Mouse (Mus musculus) urinary bladder, postnatal 14 days (tissue): Measurements from ENCODE around the gene Cldn22.
"Not testable (repeated sequence)": the region's sequence is repeated elsewhere in the genome, so short reads cannot be mapped to it uniquely, and the experiment has no call there.

Source experiments
- DNase-seq: peaks from one replicate; pipeline ENCODE4 v3.0.0; 2021; ENCODE audit warnings: low spot score

The Cldn22 gene

DNA sequence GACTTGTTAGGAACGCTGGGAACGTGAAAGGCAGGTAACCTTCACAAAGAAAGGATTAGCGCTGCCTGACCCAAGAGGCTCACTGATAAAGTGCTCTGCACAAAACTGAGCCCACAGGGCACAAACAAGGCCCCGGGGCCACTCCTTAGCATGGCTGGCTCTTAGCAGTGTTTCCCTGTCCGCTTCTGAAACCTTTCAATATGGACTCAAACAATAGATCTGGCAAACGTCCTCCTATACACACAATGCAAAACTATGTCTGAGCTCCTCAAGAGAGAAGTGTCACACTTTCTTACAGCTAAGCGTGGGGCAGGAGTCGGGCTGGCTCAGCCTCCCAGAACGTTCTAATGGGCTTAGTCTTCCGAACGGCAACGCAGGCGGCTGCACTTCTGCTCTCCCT is at the start of gene Cldn22:
Cldn22 (plus strand) TSS at position 301 of the 400 bp plus-strand sequence.
- DNase-seq, result no peak

DNA sequence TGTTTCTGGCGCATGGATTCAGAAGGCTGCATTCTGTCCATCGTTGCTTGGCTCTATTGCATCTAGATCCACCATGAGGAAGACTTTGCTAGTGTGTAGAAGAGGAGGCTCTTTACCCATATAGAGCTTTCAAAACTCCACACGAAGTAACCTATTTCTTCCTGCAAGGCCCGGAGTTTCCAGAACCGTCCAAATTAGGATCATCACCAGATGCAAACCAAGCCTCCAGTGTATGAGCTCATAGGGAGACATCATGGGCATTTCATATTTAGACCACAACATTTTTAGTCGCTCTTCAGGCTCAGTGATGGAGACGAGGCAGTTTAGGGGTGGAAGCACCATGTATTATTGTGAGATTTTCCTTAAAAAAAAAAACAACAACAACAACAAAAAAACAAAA is 46.9 kb upstream of the Cldn22 start:
- no peak for DNase-seq

DNA sequence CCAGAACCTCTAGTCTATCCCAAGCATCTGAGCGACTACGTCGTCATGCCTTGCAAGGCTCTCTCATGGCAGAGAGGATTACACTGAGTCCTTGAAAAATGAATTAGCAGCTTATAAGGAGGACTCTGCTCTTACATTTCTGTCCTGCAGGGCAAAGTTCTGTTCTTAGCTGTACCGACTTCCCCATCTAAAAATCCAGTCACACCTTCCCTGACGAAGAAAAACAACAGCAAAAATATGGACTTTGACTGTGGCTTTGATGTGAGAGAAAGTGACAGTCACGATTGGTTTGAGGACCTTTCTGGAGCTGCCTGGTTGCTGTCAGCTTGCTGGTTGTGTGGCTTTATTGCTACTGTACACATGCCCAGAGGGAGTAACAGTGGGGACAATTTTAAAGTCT is 44.7 kb upstream of the Cldn22 start:
- no peak for DNase-seq

DNA sequence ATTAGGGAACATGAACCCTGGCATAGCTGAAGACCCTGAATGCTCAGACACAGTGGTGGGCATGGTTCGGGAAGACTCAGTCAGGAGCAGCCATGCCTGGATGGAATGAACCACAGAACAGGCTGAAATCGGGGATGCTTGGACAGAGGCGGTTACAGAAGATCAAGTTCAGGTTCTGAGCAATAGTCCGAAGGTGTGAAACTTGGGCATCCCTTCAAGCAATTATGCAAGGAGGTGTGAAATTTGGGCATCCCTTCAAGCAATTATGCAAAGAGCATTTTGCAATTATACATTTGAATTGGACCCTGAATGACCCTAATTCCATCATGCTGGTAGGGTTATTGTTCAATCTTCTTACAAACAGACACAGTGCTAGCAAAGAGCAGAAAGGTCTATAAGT is 42.4 kb upstream of the Cldn22 start:
- DNase-seq, result no peak

DNA sequence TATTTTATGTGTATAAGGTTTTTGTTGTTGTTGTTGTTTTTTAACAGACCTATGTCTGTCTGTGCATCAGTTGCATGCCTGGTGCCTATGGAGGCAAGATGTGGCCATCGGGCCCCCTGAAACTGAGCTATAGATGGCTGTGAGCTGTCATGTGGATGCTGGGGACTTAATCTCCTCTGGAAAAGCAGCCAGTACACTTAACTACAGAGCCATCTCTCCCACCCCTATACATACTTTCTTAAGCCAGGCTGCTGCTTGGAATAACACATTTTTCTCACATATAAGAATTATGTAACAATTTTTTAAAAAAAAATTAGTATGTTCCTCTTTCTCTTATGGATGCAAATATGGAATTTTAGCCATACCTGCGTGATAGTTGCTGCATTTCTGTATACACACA is 40.7 kb upstream of the Cldn22 start:
- no peak for DNase-seq

DNA sequence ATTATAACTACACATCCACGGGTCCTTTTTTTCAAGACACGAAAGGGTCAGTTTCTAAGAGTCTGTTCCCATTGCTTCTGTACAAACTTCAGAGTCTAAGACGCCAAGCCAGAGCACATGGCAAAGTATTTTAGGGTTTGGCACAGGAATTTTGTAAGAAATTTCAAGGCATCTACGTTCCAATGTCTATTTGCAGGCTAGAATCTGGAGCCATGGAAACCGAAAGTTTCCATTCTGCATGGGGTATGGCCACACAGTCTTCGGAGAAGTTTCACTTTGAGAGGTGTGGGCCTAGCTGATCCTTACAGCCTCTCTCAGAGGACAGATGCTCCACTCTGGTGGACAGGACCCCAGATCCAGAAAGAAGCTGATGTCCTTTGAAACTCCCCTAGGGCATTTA is 40.3 kb upstream of the Cldn22 start:
- DNase-seq, result no peak

DNA sequence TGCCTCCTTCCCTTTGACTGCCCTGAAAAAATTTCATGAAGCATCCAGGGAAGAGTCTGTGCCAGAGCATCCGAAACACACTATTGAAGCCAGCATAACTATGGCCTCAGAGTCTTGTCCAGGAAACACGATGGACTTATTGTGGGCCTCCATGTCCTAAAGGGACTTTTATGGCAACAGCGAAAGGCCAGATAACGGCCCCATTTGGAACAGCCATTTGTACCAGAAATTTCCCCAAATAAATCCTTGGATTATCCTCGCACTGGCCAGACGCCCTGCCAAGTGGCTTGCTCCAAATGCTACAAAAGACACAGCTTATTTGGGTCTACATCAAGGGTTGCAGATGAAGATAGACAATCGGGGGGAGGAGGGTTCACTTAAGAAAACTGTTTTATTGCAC is 39.8 kb upstream of the Cldn22 start:
- DNase-seq, result peak; percentile 42

DNA sequence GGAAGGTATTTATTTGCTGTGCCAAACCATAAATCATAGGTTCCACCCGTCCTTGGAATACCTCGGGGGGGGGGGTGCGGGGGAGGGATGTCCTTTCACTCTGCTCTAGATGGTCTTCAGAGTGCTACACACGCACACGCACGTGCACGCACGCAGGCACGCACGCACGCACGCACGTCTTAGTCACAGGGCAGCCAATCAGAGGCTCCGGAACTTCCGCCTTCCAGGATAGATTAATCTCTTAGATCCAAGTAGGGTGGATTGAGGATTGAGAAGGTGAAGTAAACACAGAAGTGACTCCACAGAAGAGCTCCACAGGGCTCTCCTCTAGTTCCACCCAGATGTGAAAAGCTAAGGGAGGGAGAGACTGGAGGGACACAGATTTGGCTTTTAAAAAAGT is 38.0 kb upstream of the Cldn22 start:
- no peak for DNase-seq

DNA sequence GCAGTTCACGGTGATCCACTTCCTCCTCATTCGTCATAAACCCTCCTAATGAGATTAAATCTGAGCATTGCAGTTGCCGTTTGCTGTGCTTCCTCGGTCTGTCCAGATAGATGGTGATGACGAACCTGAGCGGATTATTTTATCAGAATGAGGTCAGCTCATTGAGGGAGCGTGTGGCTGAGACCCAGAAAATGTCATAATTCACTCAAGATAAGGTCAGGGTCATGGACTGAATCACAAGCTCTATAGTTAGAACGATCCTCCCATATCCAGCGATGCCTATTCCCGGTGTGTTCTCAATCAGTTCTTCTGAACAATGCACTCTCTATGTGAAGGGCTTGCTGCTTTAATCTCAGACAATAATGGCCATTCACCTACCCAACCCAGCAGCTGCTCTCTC is 36.6 kb upstream of the Cldn22 start:
- DNase-seq, result no peak

DNA sequence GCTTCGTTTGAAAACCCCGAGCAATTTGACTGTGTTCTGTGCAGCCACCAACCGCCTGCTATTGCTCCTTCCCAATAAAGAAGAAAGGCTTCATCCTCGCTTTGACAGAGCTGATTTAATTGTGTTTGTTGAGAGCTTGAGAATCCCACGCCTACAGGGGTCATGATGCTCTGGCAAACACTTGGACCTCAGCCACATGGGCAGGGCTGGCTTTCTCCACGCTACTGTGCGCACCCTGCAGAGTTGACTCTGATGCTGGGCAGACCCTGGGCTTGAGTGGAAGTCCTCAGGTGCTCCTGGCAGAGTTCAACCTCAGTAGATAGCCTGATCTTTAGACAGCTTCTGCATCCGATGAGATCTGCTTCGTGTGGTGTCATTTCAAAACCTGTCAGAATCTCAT is 32.3 kb upstream of the Cldn22 start:
- no peak for DNase-seq

DNA sequence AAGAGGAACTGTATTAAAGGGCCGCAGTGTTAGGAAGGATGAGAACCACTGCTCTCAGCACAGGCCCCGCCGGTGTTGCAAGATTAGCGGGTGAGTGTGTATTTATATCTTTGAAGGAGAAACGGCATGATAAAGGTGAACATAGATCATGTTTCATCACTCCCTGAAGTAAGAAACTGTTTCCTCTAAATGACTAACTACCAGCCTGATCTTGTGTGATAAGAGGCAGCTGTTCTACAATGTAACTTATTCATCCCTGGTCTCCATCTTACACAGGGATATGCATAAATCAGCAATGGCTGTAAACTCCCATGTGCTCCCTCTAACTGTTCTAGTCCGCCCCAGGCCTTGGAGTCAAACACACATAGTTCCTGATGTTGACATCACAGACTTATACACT is 24.8 kb upstream of the Cldn22 start:
- no peak for DNase-seq

DNA sequence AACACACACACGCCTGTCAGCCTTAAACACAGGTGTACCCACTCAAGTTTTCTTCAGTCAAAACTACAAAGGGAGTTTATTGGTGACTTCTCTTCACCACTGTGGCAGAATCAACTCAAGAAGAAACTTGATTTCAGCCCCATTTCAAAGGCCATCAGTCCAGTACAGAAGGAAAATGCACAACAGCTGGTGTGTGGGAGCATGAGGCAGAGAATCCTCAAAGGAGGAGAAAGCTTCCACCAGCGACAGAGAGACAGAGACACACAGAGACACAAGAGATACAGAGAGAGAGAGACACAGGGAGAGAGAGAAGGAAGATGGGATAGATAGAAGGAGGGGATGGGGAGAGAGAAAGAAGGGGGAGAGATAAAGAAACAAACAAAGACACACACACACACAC is 21.9 kb upstream of the Cldn22 start:
- no peak for DNase-seq

DNA sequence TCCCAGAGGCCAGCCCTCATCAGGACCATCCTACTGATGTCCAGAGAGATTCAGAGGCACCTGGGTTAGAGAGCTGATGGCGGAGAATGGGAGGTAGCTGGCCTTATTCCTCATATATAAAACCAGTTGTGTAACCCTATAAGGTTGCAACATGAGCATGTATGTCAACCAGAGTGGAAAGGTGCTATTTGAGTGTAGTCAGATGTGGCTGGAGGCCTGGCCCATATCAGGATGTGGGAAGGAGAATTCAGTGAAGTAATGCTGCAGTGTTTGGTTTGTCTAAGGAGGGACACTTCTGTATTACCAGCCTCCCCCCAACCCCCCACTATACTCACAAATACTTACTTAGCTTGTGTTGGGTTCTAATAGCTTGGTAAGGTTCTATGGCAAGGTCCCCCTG is 20.0 kb upstream of the Cldn22 start:
- DNase-seq, result no peak

DNA sequence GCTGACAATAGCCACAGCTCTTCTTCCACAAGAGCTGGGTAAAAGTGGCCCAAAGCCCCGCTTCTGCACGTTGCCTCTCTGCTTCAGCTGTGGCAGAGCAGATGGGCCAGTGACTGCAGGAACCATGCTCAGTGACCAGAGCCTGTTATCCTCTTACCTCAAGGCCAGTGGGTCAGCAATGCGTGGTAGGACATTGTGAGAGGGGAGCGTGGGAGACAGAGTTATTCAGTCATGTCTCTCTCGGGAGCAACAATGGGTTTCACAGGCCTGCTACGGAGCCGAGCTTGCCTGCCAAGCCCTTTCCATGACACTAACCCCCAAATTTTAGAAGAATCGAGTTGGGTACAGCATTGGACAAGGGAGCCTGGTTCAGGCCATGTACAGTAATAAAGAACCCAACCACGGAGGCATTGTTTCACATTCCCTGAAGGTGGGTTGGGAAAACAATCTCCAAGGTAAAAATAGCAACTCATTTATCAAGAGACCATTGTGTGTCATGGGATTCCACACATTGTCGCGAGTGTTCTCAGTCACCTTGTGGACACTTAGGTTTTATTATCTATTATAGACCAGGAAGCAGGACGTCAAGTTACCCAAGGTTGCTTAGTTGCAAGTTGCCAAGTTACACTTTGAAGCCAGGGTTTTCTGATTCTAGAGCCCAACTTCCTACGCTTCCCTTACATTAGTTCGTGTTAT is 14.2 kb upstream of the Cldn22 start:
- DNase-seq, result no peak

DNA sequence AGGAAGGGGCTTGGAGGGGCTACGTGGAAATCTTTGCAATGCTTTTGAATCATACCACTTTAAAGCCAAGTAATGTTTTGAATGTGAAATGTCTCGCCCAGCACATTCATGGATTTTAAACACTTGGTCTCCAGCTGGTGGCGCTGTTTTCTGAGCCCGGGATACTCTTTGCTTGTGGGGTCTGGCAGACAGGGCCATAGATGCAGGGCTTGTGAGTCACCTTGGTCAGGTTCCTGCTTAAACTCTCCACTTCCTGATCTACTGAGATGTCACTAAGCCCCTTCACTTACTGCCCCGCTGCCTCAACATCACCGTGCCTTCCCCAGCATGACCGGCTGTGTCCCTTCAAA is 13.6 kb upstream of the Cldn22 start:
- DNase-seq, result no peak

DNA sequence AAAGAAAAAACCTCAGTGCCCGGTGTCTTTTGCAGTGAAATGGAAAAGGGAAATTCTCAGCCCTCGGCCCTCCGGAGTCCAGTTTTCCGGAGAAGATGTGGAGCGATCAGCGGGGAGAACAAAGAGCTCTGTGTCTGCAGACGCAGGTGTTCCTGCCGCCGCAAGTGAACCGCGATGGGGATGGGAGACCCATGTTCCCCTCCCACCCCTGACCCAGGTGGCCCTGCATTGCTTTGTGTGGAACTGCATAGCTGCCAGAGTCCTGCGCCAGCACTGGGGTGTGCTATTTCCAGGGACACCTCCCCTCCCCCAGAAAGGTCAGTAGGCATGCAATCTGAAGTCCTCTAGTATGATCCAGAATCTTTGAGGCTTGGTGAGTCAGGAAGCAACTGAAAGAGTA is 13.1 kb upstream of the Cldn22 start:
- no peak for DNase-seq

DNA sequence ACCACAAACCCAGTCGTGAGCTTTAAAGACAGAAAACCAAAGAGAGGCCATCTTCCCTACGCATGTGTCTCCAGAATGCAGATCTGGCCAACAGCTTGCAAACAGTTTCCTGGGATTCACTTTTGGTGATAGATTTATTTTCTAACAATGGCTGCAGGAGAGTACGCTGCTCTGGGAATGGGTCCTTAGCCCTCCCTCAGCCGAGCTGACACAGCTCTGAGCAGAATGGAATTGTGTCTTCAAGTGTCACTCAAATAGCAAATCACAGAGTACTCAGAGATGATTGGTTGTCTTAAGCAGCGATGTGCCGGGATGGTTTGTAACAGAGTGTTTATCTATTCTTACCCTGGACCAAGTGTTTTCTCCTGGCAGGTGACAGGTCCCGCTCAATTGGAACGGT is 5.2 kb upstream of the Cldn22 start:
- DNase-seq, result no peak

DNA sequence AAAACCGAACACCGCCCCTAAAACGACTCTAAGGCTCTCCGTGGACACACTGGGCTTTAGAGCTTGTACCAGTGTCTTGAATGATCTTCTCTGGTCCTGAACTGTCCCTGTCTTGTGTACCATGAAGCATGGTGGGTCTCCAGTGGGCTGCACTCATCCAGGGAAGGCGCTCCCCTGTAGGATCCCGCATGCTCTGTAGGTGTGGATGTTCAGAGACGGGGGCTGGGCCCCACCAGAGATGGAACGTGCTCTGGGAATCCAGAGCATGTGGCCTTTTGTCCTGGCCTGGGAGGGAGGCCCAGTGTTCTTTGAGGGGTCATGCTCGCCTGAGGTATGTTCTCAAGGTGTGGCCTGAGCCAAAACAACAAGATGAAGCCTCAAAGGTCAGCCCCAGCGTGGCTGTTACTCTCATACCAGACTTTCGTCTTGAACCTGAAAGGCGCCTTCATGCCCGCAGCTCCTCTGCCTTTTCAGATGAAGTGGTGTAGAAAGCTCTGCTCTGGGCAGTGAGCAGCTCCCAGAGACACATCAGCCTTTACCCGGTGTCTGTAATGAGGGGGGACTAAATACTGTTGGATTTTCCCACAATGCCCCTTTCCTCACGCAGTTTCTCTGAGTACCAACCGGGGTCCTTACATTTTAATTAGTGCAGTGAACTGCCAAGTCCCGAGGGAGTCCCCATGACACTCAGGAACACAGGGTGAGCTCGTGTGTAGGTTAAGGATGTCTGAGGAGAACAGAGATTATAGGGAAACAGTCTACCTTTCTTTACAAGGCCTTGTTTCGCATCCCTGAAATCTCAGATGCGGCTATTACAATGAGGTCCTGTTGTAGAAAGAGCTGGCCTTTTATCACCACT is 3.1 kb upstream of the Cldn22 start:
- no peak for DNase-seq

DNA sequence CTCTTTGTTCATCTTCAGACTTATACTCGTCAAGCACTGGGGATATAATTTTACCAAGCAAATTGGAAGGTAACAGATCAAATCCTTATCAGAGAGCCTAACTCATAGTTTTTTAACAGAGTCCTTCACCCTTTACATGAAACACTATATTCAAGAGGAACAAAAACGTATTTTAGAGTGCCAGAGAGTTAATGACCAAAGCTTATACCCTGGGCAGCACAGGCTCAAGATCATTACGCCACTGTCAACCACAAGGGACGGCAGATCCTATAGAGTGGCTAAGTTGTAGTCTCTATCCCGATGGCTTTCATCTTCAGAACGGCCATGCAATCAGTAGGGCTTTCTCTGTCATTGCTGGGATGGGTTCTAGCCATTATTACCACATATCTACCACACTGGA is 2.4 kb upstream of the Cldn22 start, which contains the start of gene Cldn24:
Cldn24 (plus strand) TSS at position 301 of the 400 bp plus-strand sequence.
- no peak for DNase-seq

DNA sequence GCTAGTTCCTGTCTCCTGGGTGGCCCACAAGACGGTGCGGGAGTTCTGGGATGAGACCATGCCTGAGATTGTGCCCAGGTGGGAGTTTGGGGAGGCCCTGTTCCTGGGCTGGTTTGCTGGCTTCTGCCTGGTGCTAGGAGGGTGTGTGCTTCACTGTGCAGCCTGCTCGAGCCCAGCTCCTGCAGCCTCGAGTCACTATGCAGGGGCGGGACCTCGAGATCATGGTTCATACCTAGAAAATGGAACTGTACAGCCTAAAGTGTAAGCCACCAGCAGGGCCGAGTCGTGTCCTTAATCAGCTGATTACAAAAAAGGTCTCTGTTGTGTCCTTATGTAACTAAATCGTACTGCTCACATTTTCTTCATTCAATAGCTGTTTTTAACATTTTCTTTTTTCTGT is 1.7 kb upstream of the Cldn22 start:
- DNase-seq, result not testable (repeated sequence)

DNA sequence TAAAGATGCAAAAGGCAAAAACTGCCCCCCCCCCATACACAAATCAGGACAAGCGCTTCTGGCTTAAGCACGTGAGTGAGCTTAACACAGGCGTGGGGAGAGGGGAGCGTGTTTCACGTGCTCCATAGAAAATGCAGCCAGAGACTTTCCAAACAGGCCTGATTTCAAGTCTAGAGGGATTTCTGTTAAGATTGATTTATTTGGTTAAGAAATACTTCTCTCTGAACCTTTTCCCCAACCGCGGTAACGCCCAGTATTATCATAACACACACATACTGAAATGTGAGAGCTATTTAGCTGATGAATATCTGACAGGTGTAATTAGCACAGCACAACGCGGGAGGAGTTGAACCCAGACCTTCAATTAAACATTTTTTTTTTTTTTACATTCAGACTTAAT is 505 bp upstream of the Cldn22 start:
- DNase-seq, result no peak

DNA sequence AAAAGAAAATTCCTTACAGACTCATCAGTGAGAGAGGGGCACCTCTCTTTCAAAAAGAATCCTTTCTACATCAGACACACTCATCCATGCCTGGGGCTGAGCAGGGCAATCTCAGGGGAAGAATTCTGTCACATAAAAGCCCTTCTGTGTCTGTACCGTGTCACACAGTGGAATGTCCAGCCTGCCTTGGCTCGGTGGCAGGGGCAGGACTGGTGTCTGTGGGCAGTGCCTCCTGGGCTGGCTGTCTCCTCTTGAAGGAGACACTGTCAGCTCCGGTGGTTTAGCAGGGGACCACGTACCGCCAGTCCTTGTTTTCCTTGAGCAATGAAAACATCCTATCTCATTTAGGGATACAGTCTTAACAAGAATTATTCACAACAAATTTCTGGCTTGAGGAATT is 1.3 kb downstream of the Cldn22 start:
- no peak for DNase-seq

DNA sequence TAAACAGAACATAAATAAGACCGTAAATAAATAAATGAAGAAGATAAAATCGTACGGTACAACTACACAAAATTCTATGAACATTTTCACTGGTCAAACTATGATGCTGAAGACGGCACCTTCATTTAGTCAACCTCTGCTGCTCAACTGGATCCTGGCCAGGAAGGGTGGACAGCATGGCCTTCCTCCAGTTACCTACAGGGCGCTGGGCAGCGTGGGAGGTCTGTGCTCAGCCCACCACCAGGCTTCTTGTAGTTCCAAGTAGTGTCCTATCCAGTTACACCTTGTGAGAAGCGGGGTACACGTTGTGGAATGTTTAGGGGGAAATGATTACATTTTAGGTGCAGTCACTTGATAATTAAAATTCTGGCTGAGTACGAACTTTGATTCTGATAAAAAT is 2.6 kb downstream of the Cldn22 start:
- DNase-seq, result no peak

DNA sequence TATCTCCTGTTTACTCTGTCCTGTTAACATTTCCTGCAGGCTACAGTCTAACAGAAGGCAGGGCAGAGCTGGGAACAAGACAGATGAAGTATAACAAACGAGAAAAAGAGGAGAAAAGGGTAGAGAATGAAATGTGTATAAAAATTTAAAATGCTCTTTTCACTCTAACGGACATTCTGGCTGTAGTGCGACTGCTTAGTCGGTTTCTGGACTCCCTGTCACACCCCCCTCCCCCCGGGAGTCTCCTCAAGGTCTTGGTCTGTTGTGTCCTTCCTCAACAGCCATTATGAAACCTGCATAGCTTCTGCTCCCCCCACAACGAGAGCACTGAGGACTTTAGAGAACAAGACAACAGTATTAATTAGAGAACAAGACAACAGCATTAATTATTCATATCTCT is 8.3 kb downstream of the Cldn22 start:
- no peak for DNase-seq
